Mouse (Mus musculus) liver, embryonic 15.5 days (tissue): ENCODE measurements around the gene Carns1. TPM values are rescaled to one million over a fixed set of nuclear protein-coding genes. Genes with fewer than 3 reads are reported as not detected.

Experiments
- ATAC-seq: fragments of 200-750 bp; cut with Nextera tagmentation; 2 replicates; pipeline ENCODE4 v1.8.0; 2017; ENCODE audit warnings: moderate number of reproducible peaks, mild to moderate bottlenecking, moderate library complexity; ENCODE audit not compliant: insufficient read depth
- H3K27ac ChIP-seq: fragments of 300-500 bp; sonication (generic); replicated peaks from 2 replicates; pipeline ENCODE4 v1.5.1; 2015; ENCODE audit warnings: mild to moderate bottlenecking, inconsistent platforms
- H3K27me3 ChIP-seq: fragments of 300-500 bp; sonication (generic); 2 replicates; pipeline ENCODE4 v1.6.1; 2015; ENCODE audit warnings: mild to moderate bottlenecking, inconsistent platforms
- H3K36me3 ChIP-seq: fragments of 300-500 bp; sonication (generic); replicated peaks from 2 replicates; pipeline ENCODE4 v1.6.1; 2015; ENCODE audit warnings: moderate library complexity, mild to moderate bottlenecking, inconsistent platforms
- H3K4me1 ChIP-seq: fragments of 300-500 bp; sonication (generic); replicated peaks from 2 replicates; pipeline ENCODE4 v1.6.1; 2015; ENCODE audit warnings: inconsistent platforms
- H3K4me2 ChIP-seq: fragments of 300-500 bp; sonication (generic); 2 replicates; pipeline ENCODE4 v1.6.1; 2015; ENCODE audit warnings: moderate library complexity, mild to moderate bottlenecking, inconsistent platforms
- H3K4me3 ChIP-seq: fragments of 300-500 bp; sonication (generic); replicated peaks from 2 replicates; pipeline ENCODE4 v1.5.1; 2015; ENCODE audit warnings: mild to moderate bottlenecking, inconsistent platforms
- H3K9ac ChIP-seq: fragments of 300-500 bp; sonication (generic); 2 replicates; pipeline ENCODE4 v1.6.1; 2015; ENCODE audit warnings: moderate library complexity, mild to moderate bottlenecking, inconsistent platforms
- H3K9me3 ChIP-seq: fragments of 300-500 bp; sonication (generic); replicated peaks from 2 replicates; pipeline ENCODE4 v1.6.1; 2016; ENCODE audit warnings: inconsistent platforms
- WGBS: fragments of 180-500 bp; shearing (Covaris S2); methylation state at CpG from one replicate; pipeline ENCODE4 v1.1.7; 2015; ENCODE audit warnings: mixed read lengths; ENCODE audit not compliant: insufficient replicate concordance; 5-methylcytosine and 5-hydroxymethylcytosine counted together
- polyA plus RNA-seq: library from polyadenylated mRNA; unstranded; fragments of >200 nt; fragmentation: Nextera tagmentation; extraction: Ambion mirVana; gene quantifications from 2 replicates; pipeline ENCODE4 v1.2.1, GENCODE M21; 2015

Carns1 gene
- polyA plus RNA-seq, 1 experiment from 2014 or later: 0.64 TPM

DNA sequence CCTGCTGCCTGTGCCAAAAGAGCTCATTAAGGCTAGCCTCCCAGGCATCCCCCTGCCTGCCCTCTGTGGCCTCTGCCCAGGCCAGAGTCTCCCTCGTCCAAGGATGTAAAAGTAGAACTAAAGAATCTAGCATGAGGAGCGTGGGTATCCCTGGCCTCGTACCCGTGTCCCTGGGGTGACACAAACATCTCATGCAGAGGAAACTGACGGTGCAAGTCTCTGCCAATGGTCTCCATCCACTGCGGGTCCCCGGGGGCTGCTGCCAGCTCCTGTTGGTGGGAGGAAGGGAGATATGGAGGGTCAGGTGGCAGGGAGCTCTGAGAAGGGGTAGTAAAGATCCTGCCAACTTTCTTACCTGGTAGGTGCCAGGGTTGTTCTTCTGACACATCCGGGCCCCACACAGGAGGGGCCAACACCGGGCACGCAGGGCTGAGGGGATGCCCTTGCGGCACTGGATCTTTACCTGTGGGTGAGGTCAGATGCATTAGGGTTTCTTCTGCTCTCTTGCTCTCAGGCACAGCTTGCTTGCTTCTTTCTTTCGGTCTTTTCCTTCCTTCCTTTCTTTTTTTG is 13.9 kb upstream of the Carns1 start:
- Histone ChIP-seq H3K9ac (no peak overlapping the region), H3K4me3 (no peak overlapping the region), H3K4me2 (no peak overlapping the region), H3K36me3 (peaks cover 13% of the 10 kb centered on the region), H3K9me3 (no peaks in the 10 kb centered on the region), H3K4me1 (peaks cover 53% of the 10 kb centered on the region), H3K27ac (no peak overlapping the region), H3K27me3 (no peaks in the 10 kb centered on the region)
- 70% methylated on average over 12 of the region's 12 CpGs for WGBS
- ATAC-seq: no peak

DNA sequence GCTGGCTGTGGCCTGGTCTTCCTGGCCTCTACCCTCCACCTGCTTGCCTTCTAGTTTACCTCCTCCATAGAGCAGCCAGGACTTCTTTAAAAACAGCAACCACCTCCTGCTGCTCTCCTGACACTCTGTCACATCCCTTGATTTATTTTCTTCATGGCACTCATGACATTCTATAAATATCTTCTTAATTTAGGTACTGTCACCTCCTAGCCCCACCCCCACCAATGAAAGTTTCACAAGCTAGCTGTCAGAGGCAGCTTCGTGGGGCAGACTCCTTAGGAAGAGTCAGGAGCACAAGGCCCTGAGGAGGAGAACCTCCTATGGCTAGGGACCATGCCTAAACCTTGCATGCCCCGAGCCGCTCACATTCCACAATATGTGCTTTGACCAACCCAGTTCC is 12.0 kb upstream of the Carns1 start:
- no peaks in the 10 kb centered on the region for H3K9me3 ChIP-seq
- H3K9ac ChIP-seq: no peak overlapping the region
- WGBS: 64% methylated on average over 3 of the region's 3 CpGs
- no peak overlapping the region for H3K4me2 ChIP-seq
- H3K4me1 ChIP-seq: peaks cover 45% of the 10 kb centered on the region
- H3K27me3 ChIP-seq: no peaks in the 10 kb centered on the region
- no peaks in the 10 kb centered on the region for H3K36me3 ChIP-seq
- no peak overlapping the region for H3K4me3 ChIP-seq
- ATAC-seq: no peak
- H3K27ac ChIP-seq: no peak overlapping the region

DNA sequence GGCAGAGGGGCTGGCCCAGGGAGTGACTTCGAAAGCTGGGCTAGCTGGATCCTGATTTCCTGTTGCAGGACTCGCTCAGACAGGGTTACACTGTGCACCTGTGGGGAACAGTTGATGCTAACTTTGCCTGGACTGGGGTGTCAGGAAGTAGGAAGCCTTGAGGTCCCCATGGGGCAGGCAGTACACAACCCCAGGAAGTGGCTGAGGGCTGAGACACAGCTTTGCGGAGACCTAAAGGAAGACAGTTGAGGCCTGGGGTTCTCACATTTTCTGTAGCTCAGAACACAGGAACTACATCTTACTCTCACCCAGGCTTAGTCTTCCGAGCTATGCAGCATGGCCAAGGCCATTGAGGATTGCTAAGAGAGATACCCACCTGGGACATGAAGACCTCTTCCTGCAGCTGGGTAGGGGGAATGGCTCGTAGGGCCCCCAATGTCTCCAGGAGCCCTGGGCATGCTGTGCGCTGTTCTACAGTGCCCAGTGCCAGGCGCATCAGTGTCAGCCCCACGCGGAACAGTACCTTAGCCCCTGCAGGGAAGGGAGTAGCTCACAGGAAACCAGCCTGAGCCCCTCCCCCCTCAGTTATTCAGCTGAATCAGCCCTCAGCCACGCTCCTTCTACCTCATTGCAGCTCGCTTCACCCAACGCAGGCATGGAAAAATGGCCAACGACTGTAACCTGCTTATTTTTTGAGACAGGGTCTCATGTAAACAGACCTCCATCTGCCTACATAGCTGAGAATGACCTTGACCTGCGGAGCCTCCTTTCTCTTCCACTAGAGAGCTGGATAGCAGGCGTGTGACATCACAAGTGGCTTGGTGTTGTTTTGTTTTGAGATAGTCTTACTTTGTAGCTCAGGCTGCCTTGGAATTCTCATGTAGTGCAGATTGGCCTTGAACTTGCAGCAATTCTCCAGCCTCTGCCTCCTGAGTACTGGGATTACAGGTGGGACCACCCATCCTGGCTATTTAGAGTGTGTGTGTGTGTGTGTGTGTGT is 10.0 kb upstream of the Carns1 start:
- no peaks in the 10 kb centered on the region for H3K36me3 ChIP-seq
- H3K27me3 ChIP-seq: no peaks in the 10 kb centered on the region; the same call in 1 of the 2 replicates
- H3K9me3 ChIP-seq: no peaks in the 10 kb centered on the region
- 24% methylated on average over 15 of the region's 15 CpGs for WGBS
- peak overlapping the region; percentile 19; the same call in 1 of the 2 replicates for H3K4me2 ChIP-seq
- peak; percentile 55; the same call in 1 of the 2 replicates for ATAC-seq
- H3K4me3 ChIP-seq: no peak overlapping the region
- peaks cover 37% of the 10 kb centered on the region for H3K4me1 ChIP-seq
- H3K27ac ChIP-seq: peak overlapping the region; percentile 42; the same call in 1 of the 2 replicates
- H3K9ac ChIP-seq: no peak overlapping the region

DNA sequence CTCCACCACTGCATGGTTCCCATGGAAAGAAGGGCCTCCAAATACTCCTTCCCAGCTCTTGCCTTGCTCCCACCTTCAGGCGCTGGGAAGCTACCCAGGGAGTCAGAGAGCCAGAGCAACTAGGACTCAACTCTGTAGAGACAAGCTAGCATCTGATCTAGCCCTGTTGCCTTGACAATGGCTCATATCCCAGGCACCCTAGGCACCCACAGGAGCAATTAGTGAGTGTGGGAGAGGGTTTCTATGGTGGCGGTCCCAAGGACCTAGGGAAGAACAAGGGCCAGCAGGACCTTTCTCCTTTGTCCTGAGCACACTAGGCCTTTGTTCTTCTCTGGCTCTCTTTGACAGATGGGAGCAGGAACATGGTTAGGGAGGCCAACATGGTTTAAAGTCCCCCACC is 8.4 kb upstream of the Carns1 start:
- H3K9me3 ChIP-seq: no peaks in the 10 kb centered on the region
- WGBS: 62% methylated on average over 2 of the region's 2 CpGs
- H3K4me1 ChIP-seq: peaks cover 38% of the 10 kb centered on the region
- H3K27me3 ChIP-seq: no peaks in the 10 kb centered on the region; the same call in 1 of the 2 replicates
- H3K4me2 ChIP-seq: no peak overlapping the region
- H3K36me3 ChIP-seq: no peaks in the 10 kb centered on the region
- no peak for ATAC-seq
- H3K9ac ChIP-seq: no peak overlapping the region
- H3K27ac ChIP-seq: no peak overlapping the region
- H3K4me3 ChIP-seq: no peak overlapping the region

DNA sequence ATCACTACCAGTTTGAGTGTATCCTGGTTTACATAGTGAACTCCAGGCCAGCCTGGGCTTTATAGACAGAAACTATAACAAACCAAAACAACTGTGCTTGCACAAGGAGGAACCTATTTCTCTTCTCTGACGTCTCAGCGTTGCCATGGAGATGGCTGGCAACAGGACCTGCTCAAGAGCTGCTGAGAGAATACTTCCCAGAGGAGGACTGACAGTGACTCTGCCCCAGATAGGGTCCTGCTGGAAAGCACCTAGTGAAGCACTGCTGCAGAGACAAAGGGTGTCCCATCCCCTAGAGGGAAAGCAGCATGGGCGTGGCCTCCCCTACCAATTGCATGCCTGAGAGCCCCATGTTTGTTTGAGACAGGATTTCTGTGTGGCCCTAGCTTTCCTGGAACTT is 6.6 kb upstream of the Carns1 start:
- Histone ChIP-seq H3K36me3 (no peaks in the 10 kb centered on the region), H3K27ac (no peak overlapping the region), H3K4me2 (no peak overlapping the region), H3K4me3 (no peak overlapping the region), H3K9me3 (no peaks in the 10 kb centered on the region), H3K4me1 (peaks cover 34% of the 10 kb centered on the region), H3K9ac (no peak overlapping the region), H3K27me3 (no peaks in the 10 kb centered on the region; the same call in 1 of the 2 replicates)
- WGBS: 40% methylated on average over 3 of the region's 3 CpGs
- ATAC-seq: no peak

DNA sequence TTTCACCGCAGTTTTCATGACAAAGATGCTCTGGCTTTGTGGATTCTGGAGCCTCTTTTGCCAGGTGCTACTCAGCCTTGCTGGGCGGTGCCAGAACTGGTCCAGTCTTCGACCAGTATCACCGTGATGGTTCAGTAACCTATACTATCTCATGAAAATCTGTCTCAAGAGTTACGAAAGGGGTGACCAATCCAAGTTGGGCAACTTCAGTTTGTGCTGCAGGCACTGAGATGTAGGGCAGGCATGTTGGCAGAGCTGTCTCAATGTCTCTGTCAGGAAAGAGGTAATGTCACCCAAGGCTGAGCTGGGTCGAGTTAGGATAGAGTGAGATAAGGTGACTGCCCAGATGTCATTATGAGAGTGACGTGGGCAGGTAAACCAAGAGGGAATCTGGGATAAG is 5.1 kb upstream of the Carns1 start:
- no peak for ATAC-seq
- WGBS: 62% methylated on average over 7 of the region's 7 CpGs

DNA sequence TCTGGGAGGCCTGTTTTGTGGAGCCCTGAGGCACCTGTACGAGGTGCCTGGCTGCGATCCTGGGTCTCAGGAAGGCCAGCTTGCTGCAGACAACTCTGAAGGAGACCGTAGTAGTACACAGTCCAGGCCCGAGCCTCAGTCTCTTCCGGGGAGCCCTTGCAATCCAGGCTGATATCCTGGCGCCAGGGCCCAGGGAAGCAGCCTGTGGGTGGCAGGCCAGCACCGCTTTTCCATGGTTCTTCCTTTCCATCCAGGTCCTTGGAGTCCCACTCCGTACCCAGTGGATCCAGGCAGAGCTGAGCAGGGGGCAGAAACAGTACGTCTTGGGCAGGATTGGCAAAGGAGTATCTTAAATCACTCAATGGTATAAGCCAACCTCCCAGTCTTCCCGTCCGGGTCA is 2.4 kb downstream of the Carns1 start:
- H3K27ac ChIP-seq: no peak overlapping the region
- peaks cover 47% of the 10 kb centered on the region for H3K4me1 ChIP-seq
- H3K4me3 ChIP-seq: no peak overlapping the region
- no peaks in the 10 kb centered on the region for H3K9me3 ChIP-seq
- no peak overlapping the region for H3K4me2 ChIP-seq
- WGBS: 56% methylated on average over 11 of the region's 11 CpGs
- peaks cover 18% of the 10 kb centered on the region for H3K27me3 ChIP-seq
- no peak overlapping the region for H3K9ac ChIP-seq
- no peaks in the 10 kb centered on the region for H3K36me3 ChIP-seq
- no peak for ATAC-seq

More for the DNA sequence above, 5.1 kb upstream of the Carns1 start:
- H3K9me3 ChIP-seq: no peaks in the 10 kb centered on the region
- peaks cover 8% of the 10 kb centered on the region for H3K27me3 ChIP-seq
- H3K9ac ChIP-seq: no peak overlapping the region
- H3K36me3 ChIP-seq: no peaks in the 10 kb centered on the region
- no peak overlapping the region for H3K4me3 ChIP-seq
- no peak overlapping the region for H3K27ac ChIP-seq
- no peak overlapping the region for H3K4me2 ChIP-seq
- H3K4me1 ChIP-seq: peaks cover 34% of the 10 kb centered on the region

DNA sequence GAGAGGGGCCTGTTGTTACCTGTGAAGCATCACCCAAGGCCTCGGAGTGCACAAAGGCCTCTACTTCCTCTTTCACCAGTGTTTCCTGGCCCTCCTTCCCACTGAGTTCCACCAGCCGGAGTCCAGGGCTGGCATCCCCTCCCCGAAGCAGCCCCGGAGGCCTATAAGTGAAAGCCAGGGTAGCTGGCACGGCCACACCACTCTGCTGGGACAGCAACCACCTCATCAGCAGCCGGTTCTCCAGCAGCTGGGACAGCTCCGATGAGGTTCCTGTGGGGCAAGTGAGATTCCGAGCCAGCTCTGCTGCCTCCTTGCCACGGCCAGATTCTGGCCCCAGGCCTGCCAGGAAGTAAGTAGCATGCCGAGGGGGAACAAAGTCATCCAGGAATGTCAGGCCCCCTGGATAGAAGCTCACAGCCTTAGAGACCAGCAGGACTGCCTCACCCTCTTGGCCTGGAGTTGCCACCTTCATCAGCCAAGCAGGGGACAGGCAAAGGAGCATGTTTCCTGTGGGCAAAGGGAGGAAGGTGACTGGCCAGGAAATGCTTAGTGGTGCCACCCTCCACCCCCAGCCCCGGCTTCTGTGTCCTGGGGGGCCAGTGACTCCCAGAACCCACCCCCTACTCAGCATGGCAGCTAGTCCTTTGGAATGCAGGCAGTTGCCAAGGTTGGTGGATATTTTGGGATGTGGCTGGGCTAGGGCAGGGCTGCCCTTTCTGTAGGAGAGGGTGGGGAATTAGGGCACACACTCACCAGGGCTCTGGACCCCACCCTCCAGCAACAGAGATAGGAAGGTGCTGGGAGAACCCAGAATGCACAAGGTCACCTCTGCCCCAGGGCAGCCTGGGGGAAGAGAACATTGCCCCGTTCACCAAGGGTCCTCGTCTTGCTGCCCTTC is 3.6 kb downstream of the Carns1 start:
- ATAC-seq: no peak
- 40% methylated on average over 13 of the region's 13 CpGs for WGBS
- no peaks in the 10 kb centered on the region for H3K9me3 ChIP-seq

DNA sequence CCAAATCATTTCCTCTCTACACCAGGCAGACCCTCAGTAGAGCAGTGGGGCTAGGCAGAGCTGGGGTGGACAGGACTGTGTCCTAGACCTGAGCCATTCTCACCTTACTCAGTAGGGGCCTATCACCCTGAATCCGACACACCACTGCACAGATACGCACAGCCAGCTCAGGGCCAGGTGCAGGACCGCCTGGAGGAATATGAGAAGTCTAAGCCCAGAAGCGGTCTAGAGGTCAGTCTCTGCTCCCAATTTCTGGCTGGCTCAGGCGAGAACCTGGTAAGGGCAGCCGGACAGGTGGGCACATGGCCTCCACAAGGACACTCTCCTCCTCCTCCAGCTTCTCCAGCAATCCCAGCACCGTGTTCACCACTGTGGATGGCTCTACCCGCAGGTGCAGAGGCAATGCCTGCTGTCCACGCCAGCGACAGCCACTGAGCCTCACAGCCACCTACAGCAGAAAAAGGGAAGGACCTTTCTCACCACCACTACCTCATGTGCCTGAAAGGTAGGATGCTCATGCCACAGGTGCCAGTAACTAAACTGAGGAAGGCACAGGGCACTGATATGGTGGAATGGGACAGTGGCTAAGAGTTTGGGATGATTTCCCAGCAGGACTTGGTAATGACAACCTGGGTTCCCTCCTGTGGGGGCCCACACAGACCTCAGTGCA is 4.4 kb downstream of the Carns1 start:
- 71% methylated on average over 10 of the region's 10 CpGs for WGBS
- Histone ChIP-seq H3K9ac (no peak overlapping the region), H3K9me3 (no peaks in the 10 kb centered on the region), H3K36me3 (no peaks in the 10 kb centered on the region), H3K27me3 (peaks cover 15% of the 10 kb centered on the region), H3K4me2 (no peak overlapping the region), H3K4me1 (peaks cover 54% of the 10 kb centered on the region), H3K27ac (no peak overlapping the region), H3K4me3 (no peak overlapping the region)
- ATAC-seq: no peak

More for the DNA sequence above, 3.6 kb downstream of the Carns1 start:
- H3K27me3 ChIP-seq: peaks cover 18% of the 10 kb centered on the region
- no peak overlapping the region for H3K4me2 ChIP-seq
- no peaks in the 10 kb centered on the region for H3K36me3 ChIP-seq
- H3K27ac ChIP-seq: no peak overlapping the region
- no peak overlapping the region for H3K4me3 ChIP-seq
- H3K4me1 ChIP-seq: peaks cover 54% of the 10 kb centered on the region
- H3K9ac ChIP-seq: no peak overlapping the region

DNA sequence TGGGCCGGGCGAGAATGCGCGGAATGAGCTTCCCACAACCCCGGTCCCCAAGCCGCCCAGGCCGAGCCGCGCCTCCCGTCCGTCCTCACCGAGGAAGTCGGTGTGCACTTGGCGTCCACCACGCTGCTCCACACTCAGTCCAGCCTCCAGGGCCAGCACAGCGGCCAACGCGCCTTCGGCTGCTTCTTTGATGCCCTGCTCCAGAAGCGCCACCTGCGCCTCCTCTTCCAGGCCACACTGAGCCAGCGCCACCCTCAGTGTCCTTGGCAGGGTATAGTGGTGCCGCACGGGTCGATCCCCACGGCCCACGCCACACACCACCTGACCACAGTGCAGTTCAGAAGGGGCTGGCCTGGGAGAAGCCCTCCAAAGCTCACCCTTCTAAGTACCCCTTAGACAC is 5.5 kb downstream of the Carns1 start:
- Histone ChIP-seq H3K9ac (peak overlapping the region; percentile 71), H3K9me3 (no peaks in the 10 kb centered on the region), H3K4me2 (peak overlapping the region; percentile 89), H3K4me3 (peak overlapping the region; percentile 58), H3K36me3 (no peaks in the 10 kb centered on the region), H3K4me1 (peaks cover 54% of the 10 kb centered on the region), H3K27ac (peak overlapping the region; percentile 70), H3K27me3 (peaks cover 7% of the 10 kb centered on the region)
- WGBS: 14% methylated on average over 27 of the region's 27 CpGs
- no peak; the same call in 1 of the 2 replicates for ATAC-seq
